14 mouse cellular contexts compared by ENCODE assay signal in the genomic region with DNA sequence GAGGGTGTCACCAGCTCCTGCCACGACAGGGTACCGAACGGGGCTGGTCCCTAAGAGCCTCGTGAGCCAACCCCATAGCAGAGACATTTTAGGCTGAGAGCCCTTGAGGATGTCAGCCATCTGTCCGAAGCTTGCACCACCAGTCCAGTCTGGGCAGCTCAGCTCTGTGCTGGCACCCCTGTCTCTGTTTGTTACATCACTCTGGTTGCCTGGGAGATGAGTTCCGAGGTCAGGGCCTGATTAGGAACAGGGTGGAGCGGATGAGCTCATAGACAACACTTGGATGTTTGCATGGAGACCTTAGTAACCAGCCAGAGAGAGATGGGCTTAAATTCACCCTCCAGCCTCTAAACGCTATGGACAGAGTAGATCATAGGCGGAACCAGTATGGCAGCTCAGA. TPM values are rescaled to one million over a fixed set of nuclear protein-coding genes. Genes with fewer than 3 reads are reported as not detected.
DNase-seq lines count a peak whose midpoint lies in the region; ATAC-seq and TF ChIP-seq lines count a peak whose summit lies in the region.
"Had no signal": no experiment of that assay in that cellular context is flagged by ENCODE, and none has a peak within 500 bp of the region (broad histone marks: within the 10 kb centered on the region; RNA-seq: fewer than 3 reads in every experiment).

No protein-coding gene starts in this region.

- no peak for TF ChIP-seq EP300 in lung, postnatal 0 days (IDR thresholded peaks at IDR 0.05)

- H3K4me3 ChIP-seq in lung, postnatal 0 days (ENCODE audit: low read depth, low read length), result no peak overlapping the region
- H3K4me3 ChIP-seq: embryonic facial prominence, embryonic 12.5 days; forebrain, embryonic 12.5 days; hindbrain, embryonic 12.5 days had no signal

- peak; percentile 63 for ATAC-seq in lung, postnatal 0 days
- ATAC-seq: intestine, postnatal 0 days had no signal

- no peaks in the 10 kb centered on the region for H3K9me3 ChIP-seq in lung, postnatal 0 days (ENCODE audit: low read length)
- H3K9me3 ChIP-seq: embryonic facial prominence, embryonic 12.5 days; forebrain, embryonic 12.5 days; hindbrain, embryonic 12.5 days had no signal

- no peaks in the 10 kb centered on the region for H3K36me3 ChIP-seq in lung, postnatal 0 days (ENCODE audit: insufficient read depth, low read length)
- H3K36me3 ChIP-seq: embryonic facial prominence, embryonic 12.5 days; forebrain, embryonic 12.5 days; hindbrain, embryonic 12.5 days had no signal

- H3K4me1 ChIP-seq in lung, postnatal 0 days (ENCODE audit: insufficient read depth, low read depth, low read length), result no peaks in the 10 kb centered on the region
- H3K4me1 ChIP-seq: hindbrain, embryonic 12.5 days had no signal

- H3K27ac ChIP-seq in lung, postnatal 0 days (ENCODE audit: low read length), result no peak overlapping the region
- H3K27ac ChIP-seq: embryonic facial prominence, embryonic 12.5 days; forebrain, embryonic 12.5 days; hindbrain, embryonic 12.5 days had no signal

- no peak for DNase-seq in lung, postnatal 0 days (ENCODE audit: low spot score)
- DNase-seq in lung, postnatal 4 days, result no peak
- DNase-seq in adrenal gland, postnatal 14 days, result peak; percentile 87
- DNase-seq in heart, adult 8-10 months (ENCODE audit: low spot score), result peak; percentile 24
- DNase-seq in retina, postnatal 1 day, result peak; percentile 85
- DNase-seq in cerebellum, postnatal 25 days, result no peak
- DNase-seq in right cerebral cortex, adult 18-20 months, result no peak
- DNase-seq: cerebellum, adult 2 months; right cerebral cortex, postnatal 4 days had no signal

- no peak overlapping the region for H3K4me2 ChIP-seq in lung, postnatal 0 days (replicated peaks; ENCODE audit: low read depth, low read length)
- H3K4me2 ChIP-seq: embryonic facial prominence, embryonic 12.5 days; forebrain, embryonic 12.5 days; hindbrain, embryonic 12.5 days had no signal

- H3K27me3 ChIP-seq in lung, postnatal 0 days (replicated peaks; ENCODE audit: insufficient read depth, low read length), result no peaks in the 10 kb centered on the region
- H3K27me3 ChIP-seq: embryonic facial prominence, embryonic 12.5 days; forebrain, embryonic 12.5 days; hindbrain, embryonic 12.5 days had no signal

- no peak overlapping the region for H3K9ac ChIP-seq in lung, postnatal 0 days (replicated peaks; ENCODE audit: low read depth)
- H3K9ac ChIP-seq: embryonic facial prominence, embryonic 12.5 days; forebrain, embryonic 12.5 days; hindbrain, embryonic 12.5 days had no signal

- TF ChIP-seq CTCF in lung, postnatal 0 days (IDR thresholded peaks at IDR 0.05), result no peak

- WGBS in lung, postnatal 0 days, result 75% methylated on average over 9 of the region's 9 CpGs

RNA-seq across cellular contexts. Expression of a gene that starts 30.1 kb away (rescaled TPM):
- polyA plus RNA-seq in lung, postnatal 0 days (2015; fragmentation: Nextera tagmentation; extraction: Ambion mirVana), result 22.2 and 23.6 TPM in 2 replicates
- 37.7 and 45.9 TPM in 2 replicates for total RNA-seq in adrenal gland, postnatal 14 days (2021)
- total RNA-seq in heart, adult 8-10 months (2022), result 100 to 1,000 TPM; 427 to 604 (median 541) TPM
- total RNA-seq: neutrophil, adult 5-6 weeks had no signal

Comparison
In these comparisons a context has a peak if more than half of its experiments do, and no peak if none do; other contexts are left out.
1. DNase-seq: peak in adrenal gland, postnatal 14 days (single experiment), heart, adult 8-10 months (single experiment) and retina, postnatal 1 day (single experiment); none in lung, postnatal 0 days (single experiment), lung, postnatal 4 days (0 of 2), cerebellum, postnatal 25 days (0 of 2) and right cerebral cortex, adult 18-20 months (single experiment).